Mouse (Mus musculus) bone marrow, adult 2 months (tissue): ENCODE measurements around the gene Gemin5.
"Not testable (repeated sequence)": the region's sequence is repeated elsewhere in the genome, so short reads cannot be mapped to it uniquely, and the experiment has no call there.

Experiments
- CTCF ChIP-seq: fragments of 200-500 bp; IDR thresholded peaks from 2 replicates; pipeline ENCODE4 v1.5.1; 2011; ENCODE audit warnings: low read length, control low read depth; ENCODE audit not compliant: control insufficient read depth, insufficient read depth
- POLR2A ChIP-seq: fragments of 200-500 bp; IDR thresholded peaks from 2 replicates; pipeline ENCODE4 v1.6.1; 2011; ENCODE audit warnings: low read depth, mild to moderate bottlenecking, control low read depth, low read length, borderline replicate concordance; ENCODE audit not compliant: control insufficient read depth

DNA sequence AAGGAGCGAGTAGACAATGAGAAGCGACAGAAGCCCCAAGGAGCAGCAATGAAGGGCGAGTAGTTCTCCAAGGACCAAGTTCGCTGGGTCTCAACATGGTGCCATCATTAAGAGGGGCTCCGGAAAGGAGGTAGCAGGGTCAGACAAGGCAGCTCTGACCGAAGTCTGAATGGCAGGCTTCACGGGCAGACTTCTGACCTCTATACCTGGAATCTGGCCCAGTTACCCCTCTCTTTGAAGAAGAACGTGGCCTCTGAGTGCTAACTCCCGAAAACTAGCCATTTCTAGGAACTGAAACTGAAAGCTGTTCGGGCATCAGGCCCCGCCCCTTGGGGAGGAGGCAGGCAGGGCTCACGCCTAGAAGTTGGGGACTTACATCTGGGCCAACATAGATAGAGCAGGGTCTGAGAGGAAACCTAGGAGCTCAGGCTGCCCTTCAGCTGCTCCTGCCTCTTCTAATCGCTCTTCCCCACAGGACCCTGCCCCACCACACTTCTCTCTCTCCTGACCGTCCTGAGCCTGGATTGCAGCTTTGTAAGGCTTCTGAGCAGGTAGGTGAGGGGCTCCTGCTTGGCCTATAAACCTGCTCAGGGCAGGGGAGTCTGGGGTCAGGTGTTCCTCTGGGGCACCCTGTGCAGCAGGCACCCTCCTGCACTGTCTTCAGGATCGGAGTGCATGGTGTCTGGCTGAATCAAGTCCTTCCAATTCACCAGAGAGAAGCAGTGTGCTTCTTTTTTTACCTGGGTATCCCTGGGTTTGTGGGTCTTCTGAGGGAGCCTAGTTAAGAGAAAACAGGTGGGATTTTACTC, 31.1 kb upstream of the Gemin5 start, which contains the start of the genes Igtp and Irgm2:
- not testable (repeated sequence) for TF ChIP-seq POLR2A, CTCF
